Mouse (Mus musculus) small intestine, adult 2 months (tissue): ENCODE data around the gene Cdon.

Experiments used
- CTCF ChIP-seq: fragments of 200-500 bp; IDR thresholded peaks from 2 replicates; pipeline ENCODE4 v1.5.1; 2012; ENCODE audit warnings: low read depth, mild to moderate bottlenecking, control low read depth, inconsistent platforms, low read length, moderate library complexity, mixed read lengths; ENCODE audit not compliant: insufficient replicate concordance, insufficient read length; ENCODE audit errors: extremely low read depth
- POLR2A ChIP-seq: fragments of 200-500 bp; IDR thresholded peaks from 2 replicates; pipeline ENCODE4 v1.6.1; 2012; ENCODE audit warnings: low read depth, mild to moderate bottlenecking, control low read depth, inconsistent platforms, low read length, moderate library complexity

DNA sequence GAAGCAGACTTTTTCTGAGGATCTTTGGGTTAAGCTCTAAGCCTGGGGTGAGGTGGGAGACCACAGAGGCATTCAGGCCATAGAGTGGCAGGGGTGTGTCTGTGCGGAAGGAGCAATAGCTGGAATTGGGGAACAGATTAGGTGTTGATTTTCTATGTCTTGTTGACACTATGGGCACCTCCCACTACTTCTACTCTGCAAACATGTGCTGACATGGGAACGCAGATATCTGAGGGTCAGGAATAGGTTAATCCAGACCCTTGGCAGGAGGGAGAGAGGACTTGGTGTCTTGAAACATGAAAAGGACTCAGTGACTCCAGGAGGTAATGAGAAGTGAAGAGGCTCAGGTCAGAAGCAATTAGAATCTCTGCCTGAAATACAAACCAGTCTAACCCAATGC is 43.0 kb upstream of the Cdon start:
- no peak for TF ChIP-seq CTCF
- TF ChIP-seq POLR2A: no peak
